Mouse (Mus musculus) G1E (cell line): Measurements from ENCODE around the gene Mcts2. TPM values are rescaled to one million over a fixed set of nuclear protein-coding genes. Genes with fewer than 3 reads are reported as not detected.

Experiments used
- ATAC-seq: 2 replicates; pipeline ENCODE4 v1.8.0; 2016; ENCODE audit warnings: mild to moderate bottlenecking; ENCODE audit not compliant: insufficient number of reproducible peaks, poor library complexity, low FRiP score, severe bottlenecking; ENCODE audit errors: extremely low read depth
- DNase-seq: peaks from one replicate; pipeline ENCODE4 v3.0.0; 2012; ENCODE audit warnings: low spot score
- H3K27me3 ChIP-seq: 2 replicates; pipeline ENCODE4 v1.6.1; 2012; ENCODE audit warnings: mild to moderate bottlenecking, low read length, inconsistent platforms; ENCODE audit not compliant: insufficient read depth
- H3K36me3 ChIP-seq: replicated peaks from 2 replicates; pipeline ENCODE3; 2012; ENCODE audit warnings: mild to moderate bottlenecking, inconsistent platforms
- H3K4me1 ChIP-seq: 2 replicates; pipeline ENCODE4 v1.6.1; 2012; ENCODE audit warnings: low read depth, low read length, inconsistent platforms, mixed read lengths; ENCODE audit not compliant: insufficient read depth
- H3K4me3 ChIP-seq: 2 replicates; pipeline ENCODE4 v1.5.1; 2012; ENCODE audit warnings: low read depth, mild to moderate bottlenecking, inconsistent platforms, low read length, moderate library complexity, mixed read lengths
- H3K9me3 ChIP-seq: replicated peaks from 2 replicates; pipeline ENCODE4 v1.6.1; 2012; ENCODE audit warnings: inconsistent platforms
- CTCF ChIP-seq: IDR thresholded peaks from 2 replicates; pipeline ENCODE4 v1.5.1; 2012; ENCODE audit warnings: low read depth, low read length, inconsistent platforms, mixed read lengths
- GATA1 ChIP-seq: IDR thresholded peaks from 2 replicates; pipeline ENCODE4 v1.6.1; 2012; ENCODE audit warnings: borderline replicate concordance, low read length, inconsistent platforms, mixed read lengths
- GATA2 ChIP-seq: IDR thresholded peaks from 2 replicates; pipeline ENCODE4 v1.6.1; 2012; ENCODE audit warnings: low read depth, low read length, inconsistent platforms, borderline replicate concordance
- POLR2AphosphoS5 ChIP-seq: IDR thresholded peaks from 2 replicates; pipeline ENCODE4 v1.6.1; 2012; ENCODE audit warnings: low read depth, low read length, inconsistent platforms; ENCODE audit not compliant: insufficient replicate concordance
- TAL1 ChIP-seq: conservative IDR thresholded peaks from 2 replicates; pipeline ENCODE4 v1.6.1; 2012; ENCODE audit warnings: low read depth, low read length, inconsistent platforms, mixed read lengths
- polyA plus RNA-seq: library from polyadenylated mRNA; stranded (reverse); fragments of >175 nt; gene quantifications from 2 replicates; pipeline ENCODE4 v1.2.3, GENCODE M21; 2012
- total RNA-seq, 2 experiments: library from RNA; stranded (forward) in 1 of 2; stranded (reverse) in 1 of 2; fragments of 200-1000 nt in 1 of 2; fragments of >200 nt in 1 of 2; fragmentation: Nextera tagmentation in 1 of 2; gene quantifications; 2 replicates each; pipeline ENCODE4 v1.2.3; 2014 to 2017

Mcts2 gene
- total and polyA plus RNA-seq, 3 experiments = 2.6 to 30.0 (median 24.2) TPM

DNA sequence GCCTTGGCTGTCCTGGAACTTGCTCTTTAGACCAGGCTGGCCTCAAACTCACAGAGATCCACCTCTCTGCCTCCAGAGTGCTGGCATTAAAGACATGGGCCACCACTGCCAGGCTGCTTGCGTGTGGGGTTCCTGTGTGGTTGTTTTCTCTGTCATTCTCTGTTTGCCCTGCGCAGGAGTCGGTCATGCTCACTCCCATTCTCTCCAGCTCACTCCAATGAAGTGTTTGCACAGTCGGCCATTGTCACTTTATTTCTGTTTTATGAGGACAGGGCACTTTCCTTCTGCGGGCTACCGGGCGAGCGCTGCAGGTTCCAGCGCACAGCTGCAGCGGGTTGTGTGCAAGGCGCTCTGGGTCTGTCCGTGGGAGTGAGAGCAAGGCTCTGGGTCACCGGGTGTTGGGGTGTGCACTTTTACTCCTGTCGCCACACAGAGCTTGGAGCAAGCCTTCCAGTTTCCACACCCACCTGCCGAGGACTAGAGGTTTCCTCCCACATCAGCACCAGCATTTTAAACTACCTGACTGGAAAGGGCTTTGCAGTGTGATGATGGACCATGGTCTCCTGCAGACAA, 38.4 kb downstream of the Mcts2 start:
- peaks cover 51% of the 10 kb centered on the region for H3K4me1 ChIP-seq
- ATAC-seq = no peak
- H3K9me3 ChIP-seq = no peaks in the 10 kb centered on the region
- H3K4me3 ChIP-seq = no peak overlapping the region
- no peaks in the 10 kb centered on the region for H3K36me3 ChIP-seq
- DNase-seq = no peak
- peaks cover 12% of the 10 kb centered on the region; the same call in 1 of the 2 replicates for H3K27me3 ChIP-seq
- no peak for TF ChIP-seq GATA2
- TF ChIP-seq CTCF = no peak
- TF ChIP-seq TAL1 = no peak
- no peak for TF ChIP-seq POLR2AphosphoS5
- TF ChIP-seq GATA1 = no peak

DNA sequence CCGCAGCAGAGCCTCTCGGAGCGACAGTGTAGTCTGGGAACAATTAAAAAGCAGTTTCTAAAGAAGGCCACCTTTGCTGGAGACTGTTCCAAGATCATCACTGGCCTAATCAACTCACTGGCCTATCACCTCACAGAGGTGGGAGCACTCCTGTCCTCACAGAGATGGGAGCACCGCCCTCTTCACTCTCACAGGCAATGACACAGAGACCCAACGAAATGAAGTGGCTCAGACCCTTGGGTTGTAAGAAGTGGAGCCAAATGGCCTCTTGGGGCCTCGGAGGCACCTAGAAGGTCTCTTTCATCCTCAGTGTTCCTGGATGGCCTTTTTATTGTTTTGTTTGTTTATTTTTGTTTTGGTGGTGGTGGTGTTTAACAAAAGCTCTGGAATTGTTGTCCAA, 39.4 kb downstream of the Mcts2 start:
- Histone ChIP-seq H3K9me3 (no peaks in the 10 kb centered on the region), H3K27me3 (peaks cover 12% of the 10 kb centered on the region; the same call in 1 of the 2 replicates), H3K36me3 (no peaks in the 10 kb centered on the region), H3K4me3 (no peak overlapping the region), H3K4me1 (peaks cover 55% of the 10 kb centered on the region)
- DNase-seq (no peak), ATAC-seq (no peak)
- TF ChIP-seq TAL1 (no peak), POLR2AphosphoS5 (no peak), CTCF (no peak), GATA2 (no peak), GATA1 (no peak)

DNA sequence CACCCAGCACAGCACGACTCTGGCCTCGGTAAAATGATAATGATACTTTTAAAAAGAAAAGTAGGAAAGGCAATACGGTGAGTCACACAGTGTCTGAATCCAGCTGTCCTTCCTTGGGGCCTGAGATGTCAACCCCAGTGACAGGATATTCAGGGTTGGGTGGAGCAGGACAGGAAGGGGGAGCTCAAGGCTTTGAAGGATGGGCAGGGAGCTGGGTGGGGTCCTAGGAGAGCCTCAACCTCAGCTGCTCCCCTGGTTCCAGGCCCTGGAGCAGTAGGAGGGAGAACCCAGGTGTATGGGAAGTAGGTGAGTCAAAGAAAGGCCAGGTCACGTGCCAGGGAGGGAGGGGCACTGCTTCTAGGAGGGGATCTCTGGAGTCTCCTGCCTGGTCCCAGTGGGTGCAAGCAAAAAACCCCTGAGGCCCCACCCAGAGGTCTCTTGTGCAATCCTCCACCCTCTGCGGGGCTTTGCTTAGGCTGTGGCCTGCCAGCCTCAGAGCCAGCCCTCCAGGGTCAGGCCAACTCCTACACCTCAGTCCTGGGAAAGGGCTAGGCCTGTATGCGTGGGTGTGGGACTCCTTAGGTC, 40.0 kb downstream of the Mcts2 start:
- Histone ChIP-seq H3K4me3 (no peak overlapping the region), H3K4me1 (peaks cover 55% of the 10 kb centered on the region), H3K36me3 (no peaks in the 10 kb centered on the region), H3K9me3 (no peaks in the 10 kb centered on the region), H3K27me3 (peaks cover 12% of the 10 kb centered on the region; the same call in 1 of the 2 replicates)
- TF ChIP-seq GATA2 (no peak), POLR2AphosphoS5 (no peak)
- DNase-seq (no peak), ATAC-seq (no peak)

DNA sequence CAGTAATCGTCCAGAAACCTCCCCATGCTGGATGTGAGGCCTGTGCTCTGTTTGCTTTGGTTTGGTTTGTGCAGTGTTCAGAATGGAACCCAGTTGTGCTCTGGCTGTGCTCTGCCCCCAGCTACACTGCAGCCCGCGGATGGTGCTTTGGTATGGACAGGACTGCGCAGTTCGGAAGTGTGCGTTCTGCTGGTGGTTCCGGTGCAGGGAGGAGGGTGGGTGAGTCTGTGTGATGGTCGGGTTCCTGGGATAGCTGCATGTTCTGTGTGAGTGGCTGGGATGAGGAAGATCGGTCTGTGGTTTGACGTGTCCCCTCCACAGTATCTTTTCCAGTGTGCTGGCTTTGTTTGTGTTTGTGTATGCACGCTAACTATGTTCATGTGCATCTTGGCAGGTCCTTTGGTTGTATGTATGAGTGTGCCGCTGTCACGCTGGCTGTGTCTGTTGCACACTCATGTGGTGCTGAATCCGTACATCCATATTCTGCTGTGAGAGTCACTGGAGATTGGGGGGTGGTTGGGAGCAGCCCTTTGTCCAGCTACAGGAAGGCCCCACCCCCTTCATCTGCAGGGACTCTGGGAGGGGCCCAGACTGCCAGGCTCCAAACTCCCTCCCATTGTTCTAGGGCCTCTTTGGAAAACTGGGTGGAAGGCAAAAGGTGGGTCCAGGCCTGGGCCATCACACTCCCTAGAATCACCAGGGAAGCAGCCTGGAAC, 41.1 kb downstream of the Mcts2 start:
- ATAC-seq (no peak), DNase-seq (no peak)
- H3K36me3 ChIP-seq = no peaks in the 10 kb centered on the region
- H3K4me3 ChIP-seq = no peak overlapping the region
- no peaks in the 10 kb centered on the region for H3K9me3 ChIP-seq
- peaks cover 12% of the 10 kb centered on the region; the same call in 1 of the 2 replicates for H3K27me3 ChIP-seq
- TF ChIP-seq CTCF = no peak
- TF ChIP-seq GATA1 = no peak
- no peak for TF ChIP-seq GATA2
- no peak for TF ChIP-seq TAL1
- TF ChIP-seq POLR2AphosphoS5 = no peak
- H3K4me1 ChIP-seq = peaks cover 55% of the 10 kb centered on the region

DNA sequence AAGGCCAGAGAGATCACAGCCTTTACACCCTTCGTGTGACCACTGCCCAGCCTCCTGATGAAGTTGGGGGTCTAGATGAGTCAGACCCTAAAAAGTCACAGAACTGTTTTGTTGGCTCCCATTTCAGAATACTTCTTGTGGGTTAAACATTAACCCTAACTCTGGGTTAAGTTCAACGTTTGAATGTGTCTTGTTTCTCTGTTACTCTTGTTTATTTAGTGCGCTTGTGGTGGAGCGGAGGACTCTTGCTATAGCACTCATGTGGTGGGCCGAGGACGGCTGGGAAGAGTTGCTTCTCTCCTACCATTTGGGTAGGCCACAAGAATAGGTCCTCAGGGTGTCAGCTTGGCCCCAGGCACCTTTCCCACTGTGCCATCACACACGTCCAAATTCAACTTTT, 41.8 kb downstream of the Mcts2 start:
- H3K4me3 ChIP-seq = no peak overlapping the region
- TF ChIP-seq CTCF = no peak
- no peak for TF ChIP-seq GATA1
- TF ChIP-seq GATA2 = no peak
- no peaks in the 10 kb centered on the region for H3K36me3 ChIP-seq
- DNase-seq (no peak), ATAC-seq (no peak)
- peaks cover 59% of the 10 kb centered on the region for H3K4me1 ChIP-seq
- H3K9me3 ChIP-seq = no peaks in the 10 kb centered on the region
- H3K27me3 ChIP-seq = peaks cover 11% of the 10 kb centered on the region; the same call in 1 of the 2 replicates

DNA sequence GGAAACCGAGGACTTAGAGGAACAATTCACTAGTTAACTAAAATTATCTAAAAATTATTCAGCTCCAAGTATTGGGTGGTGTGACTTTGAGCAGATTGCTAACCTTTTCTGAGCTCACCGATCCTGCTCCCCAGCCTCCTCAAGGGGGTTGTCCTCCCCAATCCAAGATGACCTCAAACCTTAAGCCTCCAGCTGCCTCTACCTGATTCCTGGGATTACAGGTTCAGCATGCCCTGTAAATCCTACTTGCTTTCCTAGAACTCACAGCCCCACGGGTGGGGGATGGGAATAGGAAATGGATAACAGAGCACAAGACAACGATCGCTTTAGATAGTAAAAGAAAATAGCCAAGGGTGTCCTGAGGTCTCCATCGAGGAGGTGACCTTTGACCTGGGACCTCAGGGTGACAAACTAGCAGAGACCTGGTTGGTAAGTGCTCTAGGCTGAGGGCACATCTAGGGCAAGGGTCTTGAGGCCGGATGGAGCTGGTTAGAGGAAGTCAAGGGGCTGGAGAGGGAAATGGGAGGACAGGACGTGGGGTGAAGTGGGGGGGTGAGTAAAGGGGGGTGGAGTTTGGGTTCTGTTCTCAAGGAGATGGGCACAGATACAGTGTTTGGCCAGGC, 42.3 kb downstream of the Mcts2 start:
- Histone ChIP-seq H3K27me3 (peaks cover 6% of the 10 kb centered on the region; the same call in 1 of the 2 replicates), H3K36me3 (no peaks in the 10 kb centered on the region), H3K4me1 (peaks cover 60% of the 10 kb centered on the region), H3K9me3 (no peaks in the 10 kb centered on the region), H3K4me3 (peak overlapping the region; percentile 24; the same call in 1 of the 2 replicates)
- TF ChIP-seq TAL1 (no peak), GATA1 (no peak), POLR2AphosphoS5 (no peak), CTCF (no peak), GATA2 (no peak)
- no peak for ATAC-seq
- no peak for DNase-seq
